Mouse (Mus musculus): ENCODE data around the gene Olfr691. TPM values are rescaled to one million over a fixed set of nuclear protein-coding genes. Genes with fewer than 3 reads are reported as not detected.

The Olfr691 gene
- polyA plus RNA-seq, 1 experiment from 2014 or later, result not detected

Other genes starting within 250 kb of the Olfr691 start
- not detected in 2 replicates for gene Olfr680-ps1, start 249.5 kb downstream of the Olfr691 start, polyA plus RNA-seq (2015; fragmentation: Nextera tagmentation; extraction: Ambion mirVana)
- not detected in 2 replicates for gene Olfr681, start 225.4 kb downstream of the Olfr691 start, polyA plus RNA-seq (2015; fragmentation: Nextera tagmentation; extraction: Ambion mirVana)
- gene Olfr683, start 195.3 kb downstream of the Olfr691 start, polyA plus RNA-seq (2015; fragmentation: Nextera tagmentation; extraction: Ambion mirVana), result not detected in 2 replicates
- not detected in 2 replicates for gene Olfr684, start 178.6 kb downstream of the Olfr691 start, polyA plus RNA-seq (2015; fragmentation: Nextera tagmentation; extraction: Ambion mirVana)
- not detected in 2 replicates for gene Olfr685, start 156.3 kb downstream of the Olfr691 start, polyA plus RNA-seq (2015; fragmentation: Nextera tagmentation; extraction: Ambion mirVana)
- gene Olfr686, start 134.8 kb downstream of the Olfr691 start, polyA plus RNA-seq (2015; fragmentation: Nextera tagmentation; extraction: Ambion mirVana), result not detected in 2 replicates
- not detected in 2 replicates for gene Olfr688, start 54.2 kb downstream of the Olfr691 start, polyA plus RNA-seq (2015; fragmentation: Nextera tagmentation; extraction: Ambion mirVana)
- gene Olfr689, start 31.1 kb downstream of the Olfr691 start, polyA plus RNA-seq (2015; fragmentation: Nextera tagmentation; extraction: Ambion mirVana), result not detected in 2 replicates
- gene Olfr690, start 8.2 kb downstream of the Olfr691 start, polyA plus RNA-seq (2015; fragmentation: Nextera tagmentation; extraction: Ambion mirVana), result not detected in 2 replicates
- gene Olfr692, start 26.0 kb upstream of the Olfr691 start, polyA plus RNA-seq (2015; fragmentation: Nextera tagmentation; extraction: Ambion mirVana), result not detected in 2 replicates
- not detected in 2 replicates for gene Gm5901, start 32.8 kb upstream of the Olfr691 start, polyA plus RNA-seq (2015; fragmentation: Nextera tagmentation; extraction: Ambion mirVana)
- 47.2 and 49.2 TPM in 2 replicates for gene Fam160a2, start 57.8 kb upstream of the Olfr691 start, polyA plus RNA-seq (2015; fragmentation: Nextera tagmentation; extraction: Ambion mirVana)
- gene Cnga4, start 62.3 kb upstream of the Olfr691 start, polyA plus RNA-seq (2015; fragmentation: Nextera tagmentation; extraction: Ambion mirVana), result not detected in 2 replicates
- gene Cckbr, start 83.5 kb upstream of the Olfr691 start, polyA plus RNA-seq (2015; fragmentation: Nextera tagmentation; extraction: Ambion mirVana), result 0.67 and 0.85 TPM in 2 replicates
- gene Cavin3, start 140.0 kb upstream of the Olfr691 start, polyA plus RNA-seq (2015; fragmentation: Nextera tagmentation; extraction: Ambion mirVana), result 59.4 and 75.7 TPM in 2 replicates
- 58.7 and 60.7 TPM in 2 replicates for gene Smpd1, start 212.1 kb upstream of the Olfr691 start, polyA plus RNA-seq (2015; fragmentation: Nextera tagmentation; extraction: Ambion mirVana)
- gene Apbb1, start 239.4 kb upstream of the Olfr691 start, polyA plus RNA-seq (2015; fragmentation: Nextera tagmentation; extraction: Ambion mirVana), result 62.1 and 62.2 TPM in 2 replicates